Comparison of ENCODE assay signal across 8 mouse cellular contexts in genomic region chr17:35379369-35379728, GRCm38 (mm10). TPM values are rescaled to one million over a fixed set of nuclear protein-coding genes. Genes with fewer than 3 reads are reported as not detected.
DNase-seq lines count a peak whose midpoint lies in the region; ATAC-seq and TF ChIP-seq lines count a peak whose summit lies in the region.

TSS of gene H2-Q4 (plus strand) at chr17:35379617.

- peak within 1 kb of the TSS; percentile 96 for H3K4me2 ChIP-seq in embryonic facial prominence, embryonic 12.5 days (replicated peaks)
- H3K4me2 ChIP-seq in intestine, postnatal 0 days (replicated peaks; ENCODE audit: low read depth) = peak within 1 kb of the TSS; percentile 99

- peaks cover 22% of the 10 kb centered on the region for H3K27me3 ChIP-seq in embryonic facial prominence, embryonic 12.5 days
- H3K27me3 ChIP-seq in intestine, postnatal 0 days (replicated peaks; ENCODE audit: control insufficient read depth, insufficient read depth, low read length) = no peaks in the 10 kb centered on the region
- H3K27me3 ChIP-seq in midbrain, embryonic 10.5 days (ENCODE audit: low read depth, poor library complexity, severe bottlenecking) = peaks cover 39% of the 10 kb centered on the region

- no peaks in the 10 kb centered on the region for H3K36me3 ChIP-seq in embryonic facial prominence, embryonic 12.5 days
- H3K36me3 ChIP-seq in intestine, postnatal 0 days (ENCODE audit: control insufficient read depth, insufficient read depth) = no peaks in the 10 kb centered on the region
- 0 out of 2 replicates have a peak, but pooled peaks cover 3% of the 10 kb centered on the region for H3K36me3 ChIP-seq in midbrain, embryonic 10.5 days

- intact Hi-C loops in left cerebral cortex, postnatal 36 days (cut with DNase I) = no loop called here

- H3K4me1 ChIP-seq in embryonic facial prominence, embryonic 12.5 days = no peaks in the 10 kb centered on the region
- 0 out of 2 replicates have a peak, but pooled peaks cover 4% of the 10 kb centered on the region for H3K4me1 ChIP-seq in intestine, postnatal 0 days (replicated peaks; ENCODE audit: control insufficient read depth, insufficient read depth, low read length)
- H3K4me1 ChIP-seq in midbrain, embryonic 10.5 days = peaks cover 16% of the 10 kb centered on the region

- H3K9me3 ChIP-seq in embryonic facial prominence, embryonic 12.5 days = no peaks in the 10 kb centered on the region
- no peaks in the 10 kb centered on the region for H3K9me3 ChIP-seq in intestine, postnatal 0 days (ENCODE audit: control insufficient read depth)
- H3K9me3 ChIP-seq in midbrain, embryonic 10.5 days (replicated peaks) = peaks cover 8% of the 10 kb centered on the region; the same call in 1 of the 2 replicates

- H3K9ac ChIP-seq in embryonic facial prominence, embryonic 12.5 days = peak within 1 kb of the TSS; percentile 59
- H3K9ac ChIP-seq in intestine, postnatal 0 days (ENCODE audit: low read depth, low read length) = peak within 1 kb of the TSS; percentile 85

- WGBS in embryonic facial prominence, embryonic 12.5 days = under 1% methylated on average over 16 of the region's 16 CpGs
- under 1% methylated on average over 16 of the region's 16 CpGs for WGBS in intestine, postnatal 0 days
- WGBS in midbrain, embryonic 10.5 days = under 1% methylated on average over 16 of the region's 16 CpGs

- 0 out of 2 replicates have a peak, but pooled peaks have one; percentile 52 for ATAC-seq in embryonic facial prominence, embryonic 12.5 days (ENCODE audit: insufficient number of reproducible peaks, insufficient read depth, low FRiP score, low TSS enrichment)
- ATAC-seq in granulocyte monocyte progenitor cell, adult 5-6 weeks (replicated peaks; ENCODE audit: poor library complexity, severe bottlenecking) = peak; percentile 99
- peak; percentile 96 for ATAC-seq in intestine, postnatal 0 days

- H3K4me3 ChIP-seq in embryonic facial prominence, embryonic 12.5 days = peak within 1 kb of the TSS; percentile 53
- peak within 1 kb of the TSS; percentile 88 for H3K4me3 ChIP-seq in intestine, postnatal 0 days (ENCODE audit: low read depth, low read length)
- H3K4me3 ChIP-seq in midbrain, embryonic 10.5 days = peak within 1 kb of the TSS; percentile 82

- H3K27ac ChIP-seq in embryonic facial prominence, embryonic 12.5 days = no peak within 1 kb of the TSS
- peak within 1 kb of the TSS; percentile 80 for H3K27ac ChIP-seq in intestine, postnatal 0 days (ENCODE audit: low read depth, low read length)
- peak within 1 kb of the TSS; percentile 83 for H3K27ac ChIP-seq in midbrain, embryonic 10.5 days (replicated peaks)

- TF ChIP-seq CTCF in intestine, postnatal 0 days (IDR thresholded peaks at IDR 0.05; ENCODE audit: low read depth) = no peak

- DNase-seq in adrenal gland, postnatal 14 days = peak; percentile 96
- DNase-seq in left cerebral cortex, postnatal 36 days (ENCODE audit: low spot score in 2 of 2) = peak; percentile 65 to 75
- DNase-seq in midbrain, embryonic 10.5 days (ENCODE audit: low spot score) = peak; percentile 80
- DNase-seq in right cerebral cortex, postnatal 36 days (ENCODE audit: low spot score in 2 of 2) = peak; percentile 57 to 67
- peak; percentile 80 to 92 for DNase-seq in urinary bladder, postnatal 4 days (ENCODE audit: low spot score in 2 of 2)

RNA-seq across cellular contexts. Expression of gene H2-Q4, which starts in this region (rescaled TPM):
- total RNA-seq in adrenal gland, postnatal 14 days (2021) = 16.3 and 26.4 TPM in 2 replicates
- polyA plus RNA-seq in embryonic facial prominence, embryonic 12.5 days (2016; fragmentation: Nextera tagmentation; extraction: Ambion mirVana) = 2.0 and 2.2 TPM in 2 replicates
- total RNA-seq in granulocyte monocyte progenitor cell, adult 5-6 weeks (2014; fragmentation: Nextera tagmentation) = 8.3 and 15.5 TPM in 2 replicates
- 19.5 and 23.4 TPM in 2 replicates for total RNA-seq in granulocyte monocyte progenitor cell, adult 5-6 weeks (2017)
- 11.9 and 14.0 TPM in 2 replicates for polyA plus RNA-seq in intestine, postnatal 0 days (2015; fragmentation: Nextera tagmentation; extraction: Ambion mirVana)
- total RNA-seq in left cerebral cortex, postnatal 36 days (2021) = 1 to 10 TPM; 1.7 to 1.9 TPM
- polyA plus RNA-seq in midbrain, embryonic 10.5 days (2016; fragmentation: Nextera tagmentation; extraction: Ambion mirVana) = 2.9 and 3.1 TPM in 2 replicates
